Mouse (Mus musculus) limb, embryonic 14.5 days (tissue): ENCODE measurements at regions not wholly inside any gene's neighbourhood (a gene's known extent, or its start where the extent isn't known, plus 50 kb on each side); places are given as distances from the start of the nearest gene placed in this dataset.

Experiments
- ATAC-seq: fragments of 200-750 bp; cut with Nextera tagmentation; 2 replicates; pipeline ENCODE4 v1.8.0; 2017; ENCODE audit warnings: low read depth, moderate number of reproducible peaks, moderate TSS enrichment; ENCODE audit not compliant: low FRiP score
- DNase-seq: peaks from one replicate; pipeline ENCODE4 v3.0.0-alpha.2; 2015; ENCODE audit warnings: low spot score
- H3K27ac ChIP-seq: fragments of 300-500 bp; sonication (generic); replicated peaks from 2 replicates; pipeline ENCODE4 v1.5.1; 2014; ENCODE audit warnings: low read depth, mild to moderate bottlenecking, low read length, moderate library complexity, mixed read lengths
- H3K27me3 ChIP-seq: fragments of 300-500 bp; sonication (generic); 2 replicates; pipeline ENCODE4 v1.6.1; 2014; ENCODE audit warnings: low read length, mixed read lengths; ENCODE audit not compliant: control insufficient read depth, insufficient read depth
- H3K36me3 ChIP-seq: fragments of 300-500 bp; sonication (generic); 2 replicates; pipeline ENCODE4 v1.6.1; 2014; ENCODE audit warnings: mild to moderate bottlenecking, low read length, moderate library complexity, mixed read lengths; ENCODE audit not compliant: control insufficient read depth, insufficient read depth
- H3K4me1 ChIP-seq: fragments of 300-500 bp; sonication (generic); 2 replicates; pipeline ENCODE4 v1.6.1; 2014; ENCODE audit warnings: antibody characterized with exemption, low read length, mixed read lengths; ENCODE audit not compliant: control insufficient read depth, insufficient read depth
- H3K4me2 ChIP-seq: fragments of 300-500 bp; sonication (generic); replicated peaks from 2 replicates; pipeline ENCODE4 v1.6.1; 2014; ENCODE audit warnings: low read depth, mild to moderate bottlenecking, low read length, moderate library complexity; ENCODE audit not compliant: severe bottlenecking
- H3K4me3 ChIP-seq: fragments of 300-500 bp; sonication (generic); replicated peaks from 2 replicates; pipeline ENCODE4 v1.5.1; 2014; ENCODE audit warnings: low read length
- H3K9ac ChIP-seq: fragments of 300-500 bp; sonication (generic); 2 replicates; pipeline ENCODE4 v1.6.1; 2014; ENCODE audit warnings: mild to moderate bottlenecking, low read depth, low read length, moderate library complexity; ENCODE audit not compliant: severe bottlenecking
- H3K9me3 ChIP-seq: fragments of 300-500 bp; sonication (generic); 2 replicates; pipeline ENCODE4 v1.6.1; 2016; ENCODE audit warnings: low read length; ENCODE audit not compliant: control insufficient read depth
- POLR2A ChIP-seq: fragments of 200-500 bp; IDR thresholded peaks from 2 replicates; pipeline ENCODE4 v1.8.0; 2012; ENCODE audit warnings: inconsistent platforms, mild to moderate bottlenecking, moderate library complexity, borderline replicate concordance; ENCODE audit not compliant: insufficient read depth, insufficient read length; ENCODE audit errors: extremely low read depth
- WGBS: fragments of 180-500 bp; shearing (Covaris S2); extraction: QIAGEN DNeasy Blood & Tissue Kit; methylation state at CpG from one replicate; pipeline ENCODE4 v1.1.7; 2014; 5-methylcytosine and 5-hydroxymethylcytosine counted together

DNA sequence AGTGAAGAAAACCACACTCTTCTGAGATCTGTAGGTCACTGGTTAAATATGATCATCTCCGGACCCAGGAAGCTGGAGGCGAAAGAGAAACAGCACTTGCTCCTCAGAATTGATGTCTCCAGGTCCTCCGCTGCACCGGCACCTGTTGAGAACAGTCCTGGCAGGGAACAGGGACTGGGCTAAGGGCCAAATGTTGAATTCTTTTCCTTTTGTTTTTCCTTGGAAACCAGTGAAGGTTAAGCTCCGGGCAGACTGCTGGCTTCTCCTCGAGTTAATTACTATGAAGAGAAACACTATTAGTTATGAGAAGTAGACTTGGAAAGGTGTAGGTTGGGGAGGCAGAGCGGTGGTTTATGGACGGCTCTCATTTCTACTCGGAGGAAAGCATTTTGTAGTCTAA lies 242.7 kb downstream of the Rngtt start:
- TF ChIP-seq POLR2A, result no peak
- Histone ChIP-seq H3K27me3 (no peaks in the 10 kb centered on the region), H3K4me2 (peak overlapping the region; percentile 22; the same call in 1 of the 2 replicates), H3K4me3 (no peak overlapping the region), H3K4me1 (peaks cover 10% of the 10 kb centered on the region; the same call in 1 of the 2 replicates), H3K9me3 (no peaks in the 10 kb centered on the region), H3K36me3 (no peaks in the 10 kb centered on the region), H3K9ac (no peak overlapping the region), H3K27ac (no peak overlapping the region)
- 35% methylated on average over 9 of the region's 9 CpGs for WGBS
- peak; percentile 45; the same call in 1 of the 2 replicates for ATAC-seq
- DNase-seq, result peak; percentile 79

DNA sequence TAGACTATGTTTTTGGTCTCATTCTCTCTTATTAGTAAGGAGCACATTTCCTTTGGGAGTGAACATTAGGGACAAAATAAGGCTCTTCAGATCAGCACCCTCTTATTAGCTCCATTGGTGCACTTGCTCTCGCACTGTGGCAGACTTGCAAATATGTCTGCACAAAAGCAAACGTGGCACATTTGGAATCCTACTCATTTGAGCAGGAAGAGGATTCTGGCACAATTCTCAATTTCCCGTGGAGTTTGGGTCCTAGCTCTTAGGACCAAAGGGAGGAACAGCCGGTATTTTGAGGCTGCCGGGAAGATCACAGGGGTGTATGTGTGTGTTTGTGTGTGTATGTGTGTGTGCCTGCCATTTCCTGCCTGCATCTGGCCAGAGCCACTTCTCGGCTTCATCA lies 244.5 kb downstream of the Rngtt start:
- Histone ChIP-seq H3K9me3 (no peaks in the 10 kb centered on the region), H3K4me2 (no peak overlapping the region), H3K36me3 (no peaks in the 10 kb centered on the region), H3K4me3 (no peak overlapping the region), H3K4me1 (peaks cover 10% of the 10 kb centered on the region; the same call in 1 of the 2 replicates), H3K27me3 (no peaks in the 10 kb centered on the region), H3K27ac (no peak overlapping the region), H3K9ac (no peak overlapping the region)
- no peak for DNase-seq
- 35% methylated on average over 6 of the region's 6 CpGs for WGBS
- no peak for ATAC-seq
- TF ChIP-seq POLR2A, result no peak

DNA sequence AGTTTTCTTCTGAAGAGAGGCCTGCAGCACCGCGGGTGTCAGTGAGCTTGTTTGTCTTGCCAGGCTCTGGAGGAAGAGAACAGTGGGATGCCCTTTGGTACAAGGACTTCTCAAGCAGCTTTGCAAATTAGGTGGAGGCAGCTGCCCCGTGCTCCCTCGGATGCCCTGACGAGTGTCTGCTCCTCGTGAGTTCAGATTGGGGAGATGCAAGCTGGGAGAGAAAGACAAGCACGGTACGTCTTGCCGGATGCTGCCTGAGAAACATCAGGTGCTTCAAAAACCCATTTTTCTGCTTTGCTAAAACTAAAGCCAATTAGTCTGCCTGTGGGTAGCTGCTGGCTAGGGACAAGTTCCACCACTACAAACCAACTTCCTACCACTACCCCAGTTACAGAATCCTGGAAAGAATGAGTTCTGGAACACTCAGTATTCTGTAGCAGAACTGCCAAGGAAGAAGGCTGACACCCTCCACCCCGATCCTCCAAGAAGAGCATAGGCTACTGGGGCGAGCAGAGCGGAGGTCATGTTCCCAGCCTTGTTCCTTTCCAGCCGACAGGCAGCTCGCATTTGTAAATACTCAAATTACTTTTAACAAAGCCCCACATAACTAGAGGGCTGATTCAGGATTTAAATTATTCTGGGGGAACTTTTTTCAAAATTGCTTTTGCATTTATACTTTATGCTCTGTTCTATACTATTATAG lies 245.3 kb downstream of the Rngtt start:
- no peak overlapping the region for H3K27ac ChIP-seq
- no peak overlapping the region for H3K4me3 ChIP-seq
- no peak for DNase-seq
- no peak for ATAC-seq
- H3K4me2 ChIP-seq, result no peak overlapping the region
- H3K27me3 ChIP-seq, result no peaks in the 10 kb centered on the region
- WGBS, result 14% methylated on average over 14 of the region's 14 CpGs
- H3K4me1 ChIP-seq, result peaks cover 10% of the 10 kb centered on the region; the same call in 1 of the 2 replicates
- no peaks in the 10 kb centered on the region for H3K36me3 ChIP-seq
- no peak overlapping the region for H3K9ac ChIP-seq
- no peak for TF ChIP-seq POLR2A
- no peaks in the 10 kb centered on the region for H3K9me3 ChIP-seq

DNA sequence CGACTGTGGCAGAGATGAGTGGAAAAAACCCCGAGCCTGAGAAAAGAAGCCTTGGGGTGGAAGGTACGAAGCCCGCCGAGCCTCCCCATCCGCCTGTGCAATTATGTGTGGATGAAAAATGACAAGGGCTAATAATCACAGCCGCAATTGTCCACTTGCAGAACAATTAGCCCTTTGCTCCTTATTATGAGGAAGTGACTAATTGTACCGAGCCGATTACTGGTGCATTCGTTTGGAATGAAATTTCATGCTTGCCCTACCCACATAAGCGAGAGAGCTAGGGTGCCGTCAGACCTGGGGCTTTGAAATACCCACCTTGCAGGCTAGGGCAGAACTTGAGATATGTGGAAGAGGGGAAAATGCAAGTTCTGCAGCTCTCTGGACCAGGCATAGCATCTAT lies 245.9 kb downstream of the Rngtt start:
- Histone ChIP-seq H3K4me2 (no peak overlapping the region), H3K27ac (no peak overlapping the region), H3K4me1 (peaks cover 10% of the 10 kb centered on the region; the same call in 1 of the 2 replicates), H3K36me3 (no peaks in the 10 kb centered on the region), H3K9ac (no peak overlapping the region), H3K27me3 (no peaks in the 10 kb centered on the region), H3K4me3 (no peak overlapping the region), H3K9me3 (no peaks in the 10 kb centered on the region)
- WGBS, result 35% methylated on average over 12 of the region's 12 CpGs
- ATAC-seq (no peak), DNase-seq (no peak)
- TF ChIP-seq POLR2A, result no peak

DNA sequence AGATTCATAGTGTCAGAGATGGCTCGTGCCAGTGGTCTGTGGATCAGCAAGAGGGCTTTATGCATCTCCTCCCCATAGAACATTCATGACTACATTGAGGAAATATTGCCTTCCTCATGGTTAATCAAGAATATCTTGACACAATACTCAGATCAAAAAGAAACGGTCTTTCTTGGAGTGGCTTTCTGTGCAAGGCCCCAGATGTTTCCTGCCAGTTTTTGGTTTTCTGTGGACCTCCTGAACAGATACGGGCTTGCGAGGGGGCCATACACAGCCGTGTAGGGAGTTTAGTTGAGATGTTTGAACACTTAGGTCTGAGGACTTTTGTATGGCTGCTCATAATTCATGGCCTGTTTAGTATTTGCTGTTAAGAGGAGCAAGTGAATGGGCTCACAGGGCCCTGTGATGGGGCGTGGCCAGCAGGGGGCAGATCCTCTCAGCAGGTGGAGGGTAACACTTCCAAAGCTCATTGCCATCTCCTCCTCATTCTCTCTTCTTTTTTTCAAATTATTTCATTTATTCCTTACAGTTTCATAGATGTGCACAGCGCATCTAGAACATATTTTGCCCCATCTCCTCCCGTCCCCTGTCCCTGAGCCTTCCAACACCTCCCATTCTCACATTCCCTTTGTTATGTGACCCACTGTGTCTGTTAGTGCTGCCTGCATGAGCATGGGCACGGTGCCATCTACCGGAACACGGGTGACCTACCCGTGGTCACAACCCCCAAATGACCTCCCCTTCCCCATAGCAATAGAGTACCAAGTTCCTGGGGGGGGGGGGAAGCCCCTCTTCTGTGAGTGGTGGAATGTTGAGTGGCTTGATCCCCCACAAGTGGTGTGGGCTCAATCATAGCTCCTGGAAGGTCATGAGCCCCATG lies 246.8 kb downstream of the Rngtt start:
- H3K9ac ChIP-seq, result no peak overlapping the region
- H3K36me3 ChIP-seq, result no peaks in the 10 kb centered on the region
- H3K4me1 ChIP-seq, result peaks cover 10% of the 10 kb centered on the region; the same call in 1 of the 2 replicates
- no peak for ATAC-seq
- DNase-seq, result no peak
- no peak overlapping the region for H3K27ac ChIP-seq
- H3K27me3 ChIP-seq, result no peaks in the 10 kb centered on the region
- TF ChIP-seq POLR2A, result no peak
- no peak overlapping the region for H3K4me2 ChIP-seq
- H3K4me3 ChIP-seq, result no peak overlapping the region
- WGBS, result 71% methylated on average over 12 of the region's 12 CpGs
- H3K9me3 ChIP-seq, result no peaks in the 10 kb centered on the region
